Mouse (Mus musculus): ENCODE measurements around the gene Olfr1043.

- TF ChIP-seq CTCF (IDR thresholded peaks at IDR 0.05; ENCODE audit: low read depth) (no peak), EP300 (optimal IDR thresholded peaks at IDR 0.05) (no peak)
Observed at GRCm38 (mm10) chr2:86135828-86136227, 31.5 kb downstream of the Olfr1043 start, which contains the start of gene Olfr1039.

All from stomach, postnatal 0 days (tissue).